Mouse (Mus musculus): ENCODE data around the gene Agl.

GRCm38 (mm10) chr3:116857611-116858010, 49.6 kb upstream of the Agl start:
- TF ChIP-seq CTCF (IDR thresholded peaks at IDR 0.05; ENCODE audit: control insufficient read depth, insufficient read depth, insufficient read length) (no peak), USF1 (IDR thresholded peaks at IDR 0.05; ENCODE audit: low read depth) (no peak), CEBPB (IDR thresholded peaks at IDR 0.05; ENCODE audit: low read depth) (no peak)
